Mouse (Mus musculus) heart, embryonic 12.5 days (tissue): ENCODE results near the gene Prss36. TPM values are rescaled to one million over a fixed set of nuclear protein-coding genes. Genes with fewer than 3 reads are reported as not detected.
"Not testable (repeated sequence)": the region's sequence is repeated elsewhere in the genome, so short reads cannot be mapped to it uniquely, and the experiment has no call there.

Source experiments
- ATAC-seq: fragments of 200-750 bp; cut with Nextera tagmentation; 2 replicates; pipeline ENCODE4 v1.8.0; 2017; ENCODE audit warnings: moderate TSS enrichment, moderate library complexity; ENCODE audit not compliant: insufficient number of reproducible peaks, low FRiP score
- H3K27ac ChIP-seq: fragments of 300-500 bp; sonication (generic); 2 replicates; pipeline ENCODE4 v1.5.1; 2016; ENCODE audit warnings: mild to moderate bottlenecking, moderate library complexity; ENCODE audit not compliant: poor library complexity, severe bottlenecking
- H3K27me3 ChIP-seq: fragments of 300-500 bp; sonication (generic); replicated peaks from 2 replicates; pipeline ENCODE4 v1.6.1; 2016; ENCODE audit warnings: mild to moderate bottlenecking, moderate library complexity
- H3K36me3 ChIP-seq: fragments of 300-500 bp; sonication (generic); 2 replicates; pipeline ENCODE4 v1.6.1; 2016; ENCODE audit warnings: mild to moderate bottlenecking, moderate library complexity
- H3K4me1 ChIP-seq: fragments of 300-500 bp; sonication (generic); replicated peaks from 2 replicates; pipeline ENCODE4 v1.6.1; 2016; ENCODE audit warnings: mild to moderate bottlenecking
- H3K4me2 ChIP-seq: fragments of 300-500 bp; sonication (generic); 2 replicates; pipeline ENCODE4 v1.6.1; 2016; ENCODE audit warnings: mild to moderate bottlenecking, moderate library complexity
- H3K4me3 ChIP-seq: fragments of 300-500 bp; sonication (generic); 2 replicates; pipeline ENCODE4 v1.5.1; 2016; ENCODE audit warnings: mild to moderate bottlenecking
- H3K9ac ChIP-seq: fragments of 300-500 bp; sonication (generic); 2 replicates; pipeline ENCODE4 v1.6.1; 2016; ENCODE audit warnings: mild to moderate bottlenecking, moderate library complexity
- H3K9me3 ChIP-seq: fragments of 300-500 bp; sonication (generic); replicated peaks from 2 replicates; pipeline ENCODE4 v1.6.1; 2016; ENCODE audit warnings: mild to moderate bottlenecking, moderate library complexity
- WGBS: fragments of 180-500 bp; shearing (Covaris S2); methylation state at CpG from one replicate; pipeline ENCODE4 v1.1.7; 2016; 5-methylcytosine and 5-hydroxymethylcytosine counted together
- polyA plus RNA-seq: library from polyadenylated mRNA; unstranded; fragments of >200 nt; fragmentation: Nextera tagmentation; extraction: Ambion mirVana; gene quantifications from 2 replicates; pipeline ENCODE4 v1.2.1, GENCODE M21; 2016

The Prss36 gene
- polyA plus RNA-seq, 1 experiment from 2014 or later = 10.0 TPM

DNA sequence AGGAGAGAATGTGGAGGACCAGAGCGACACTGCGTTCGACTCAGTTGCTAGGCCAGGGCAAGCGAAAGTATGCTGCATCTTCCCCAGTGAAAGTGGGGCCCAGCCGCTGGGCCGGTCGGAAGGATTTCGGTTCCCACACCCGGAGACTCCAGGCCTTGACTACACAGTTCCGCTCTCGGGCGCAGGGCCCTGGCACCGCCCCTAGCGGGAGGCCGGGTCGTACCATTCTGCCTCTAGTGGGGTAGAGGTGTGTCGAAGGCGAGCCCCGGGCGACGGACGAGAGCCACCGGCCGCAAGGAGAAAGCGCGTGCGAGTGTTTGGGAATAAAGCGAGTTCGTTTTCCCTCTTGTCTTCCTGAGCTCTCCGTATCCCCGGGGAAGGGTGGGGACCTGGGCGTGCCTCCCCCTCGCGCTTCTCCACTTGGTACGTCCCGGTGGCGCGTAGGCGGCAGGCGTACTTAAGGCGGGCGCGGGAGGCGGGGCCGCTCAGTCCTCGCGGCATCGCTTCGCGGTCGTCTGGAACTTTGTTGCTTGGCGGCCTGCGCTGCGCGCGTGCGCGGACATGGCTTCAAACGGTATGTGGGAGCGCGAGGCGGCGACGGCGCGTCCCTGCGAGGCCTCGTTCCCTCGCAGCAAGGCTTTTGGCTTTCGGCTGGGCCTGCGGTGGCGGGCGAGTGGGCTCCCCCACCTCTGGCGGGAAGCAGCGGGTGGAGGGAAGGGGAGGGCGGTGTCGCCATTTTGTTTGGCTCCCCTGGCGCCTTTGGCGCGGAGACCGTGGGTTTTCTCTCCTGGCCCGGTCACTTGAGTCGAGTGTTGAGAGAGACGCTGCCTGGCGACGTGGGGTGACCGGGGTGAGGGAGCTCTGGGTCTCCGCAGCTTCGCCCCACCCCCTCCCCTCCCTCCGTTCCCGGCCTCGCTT, 20.7 kb upstream of the Prss36 start, which contains the start of gene Fus:
Gene Fus (plus strand): TSS at position 454 of the 918 bp plus-strand sequence.
- H3K9me3 ChIP-seq = no peaks in the 10 kb centered on the region
- H3K4me2 ChIP-seq = peak within 1 kb of the TSS; percentile 87
- peak within 1 kb of the TSS; percentile 99 for H3K9ac ChIP-seq
- H3K4me3 ChIP-seq = peak within 1 kb of the TSS; percentile 93
- peak within 1 kb of the TSS; percentile 97 for H3K27ac ChIP-seq
- H3K36me3 ChIP-seq = peaks cover 29% of the 10 kb centered on the region
- WGBS = under 1% methylated on average over 92 of the region's 92 CpGs
- ATAC-seq = peak; percentile 96
- no peaks in the 10 kb centered on the region for H3K27me3 ChIP-seq
- peaks cover 17% of the 10 kb centered on the region for H3K4me1 ChIP-seq

DNA sequence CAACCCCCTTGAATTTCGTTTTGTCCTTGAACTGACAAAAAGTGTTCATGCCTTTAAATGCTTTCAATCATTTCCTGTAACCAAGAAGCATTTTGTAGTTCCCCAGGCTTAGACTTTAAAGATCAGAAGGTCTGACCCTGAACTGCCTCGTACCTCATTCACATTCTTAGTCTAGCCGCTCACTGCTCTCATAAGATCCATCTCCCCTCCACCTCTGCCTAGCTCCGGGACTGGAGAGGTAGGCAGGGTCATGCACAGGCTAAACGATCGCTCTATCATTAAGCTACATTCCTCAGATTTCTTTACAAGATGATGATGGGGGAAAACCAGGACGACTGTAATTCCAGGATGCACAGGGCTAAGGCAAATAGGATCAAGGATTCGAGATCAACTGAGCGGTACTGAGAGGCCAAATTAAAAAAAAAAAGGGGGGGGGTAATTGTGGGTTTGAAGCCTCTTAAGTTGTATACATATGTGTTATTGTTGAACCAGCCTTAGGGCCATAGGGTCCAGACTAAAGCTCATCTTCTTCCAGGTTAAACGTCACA, 19.9 kb upstream of the Prss36 start:
- H3K4me3 ChIP-seq = peak overlapping the region; percentile 93
- no peak for ATAC-seq
- no peaks in the 10 kb centered on the region for H3K9me3 ChIP-seq
- H3K4me1 ChIP-seq = peaks cover 17% of the 10 kb centered on the region
- H3K27ac ChIP-seq = peak overlapping the region; percentile 97
- H3K27me3 ChIP-seq = no peaks in the 10 kb centered on the region
- peak overlapping the region; percentile 99 for H3K9ac ChIP-seq
- H3K4me2 ChIP-seq = peak overlapping the region; percentile 87
- H3K36me3 ChIP-seq = peaks cover 21% of the 10 kb centered on the region
- WGBS = 13% methylated on average over 10 of the region's 10 CpGs

DNA sequence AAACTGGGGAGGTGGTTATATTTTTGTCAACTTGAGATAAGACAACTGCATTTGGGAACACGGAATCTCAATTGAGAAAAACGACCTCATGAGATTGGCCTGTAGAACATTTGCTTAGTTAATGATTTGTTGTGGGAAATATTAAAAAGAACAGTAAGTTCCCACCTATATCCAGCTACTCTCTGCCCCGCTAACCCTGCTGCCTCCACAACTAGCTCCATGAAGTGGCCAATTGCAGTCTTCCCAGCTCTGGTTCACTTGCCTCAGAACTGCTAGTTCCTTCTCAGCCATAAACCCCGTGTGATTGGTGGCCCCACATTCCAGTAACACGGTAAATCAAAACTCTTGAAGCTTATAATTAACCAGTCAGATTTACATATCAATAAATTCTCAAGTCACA, 12.8 kb upstream of the Prss36 start:
- H3K27ac ChIP-seq = no peak overlapping the region
- H3K4me1 ChIP-seq = no peaks in the 10 kb centered on the region
- H3K4me3 ChIP-seq = no peak overlapping the region
- H3K9me3 ChIP-seq = 0 out of 2 replicates have a peak, but pooled peaks cover 5% of the 10 kb centered on the region
- no peaks in the 10 kb centered on the region for H3K36me3 ChIP-seq
- 0 out of 2 replicates have a peak, but pooled peaks cover 3% of the 10 kb centered on the region for H3K27me3 ChIP-seq
- 54% methylated on average over 5 of the region's 5 CpGs for WGBS
- no peak overlapping the region for H3K9ac ChIP-seq
- no peak for ATAC-seq
- no peak overlapping the region for H3K4me2 ChIP-seq

DNA sequence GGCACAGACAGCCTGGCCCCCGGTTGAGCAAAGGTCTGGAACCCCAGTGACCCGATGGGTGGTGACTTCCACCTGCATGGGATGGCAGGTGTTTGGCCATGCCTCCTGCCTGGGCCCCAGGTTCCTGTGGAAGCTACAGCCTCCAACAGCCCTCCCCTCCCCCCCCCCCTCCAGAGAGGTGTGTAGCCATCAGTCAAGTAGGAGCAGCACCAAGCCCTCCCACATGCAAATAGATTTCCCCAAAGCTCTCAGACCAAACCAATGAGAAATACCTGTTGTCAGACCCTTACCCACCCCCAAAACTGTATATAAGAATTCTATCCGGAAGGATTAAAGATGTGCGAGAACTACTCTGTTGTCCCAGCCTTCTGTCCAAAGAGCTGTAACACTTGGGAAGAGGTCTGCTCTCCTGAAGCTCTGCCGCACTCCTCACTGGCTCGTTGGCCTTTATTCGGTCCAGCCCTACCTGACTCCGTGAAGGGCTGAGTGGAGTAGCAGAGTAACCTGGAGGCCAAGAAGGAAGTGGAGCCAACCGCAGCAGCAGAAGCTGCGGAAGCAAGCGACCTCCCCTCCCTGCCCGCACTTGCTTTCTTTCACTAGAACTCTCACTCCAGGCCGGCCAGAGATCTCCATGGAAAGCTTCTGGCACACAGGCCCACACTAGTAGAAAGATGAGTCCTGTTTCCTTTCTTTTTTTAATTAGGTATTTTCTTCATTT, 6.5 kb upstream of the Prss36 start:
- no peak for ATAC-seq
- 27% methylated on average over 13 of the region's 13 CpGs for WGBS

DNA sequence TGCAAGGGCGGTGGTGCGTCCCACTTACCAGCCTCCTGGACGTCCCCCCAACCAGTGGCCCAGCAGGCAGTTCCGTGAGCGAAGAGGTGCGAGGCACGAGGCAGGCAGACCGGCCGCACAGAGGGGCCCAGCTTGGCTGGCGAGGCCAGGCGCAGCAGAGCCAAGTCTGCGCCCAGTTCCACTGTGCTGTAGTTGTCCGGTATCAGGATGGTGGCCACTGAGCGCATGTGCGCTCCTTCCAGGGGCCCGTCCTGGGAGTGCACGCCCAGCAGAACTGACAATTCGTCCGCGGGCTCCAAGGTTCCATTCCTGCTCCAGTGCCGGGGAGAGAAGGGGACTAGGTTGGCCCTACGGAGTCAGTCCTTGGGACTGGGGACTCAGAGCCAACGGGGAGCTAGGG, 1.9 kb downstream of the Prss36 start:
- Histone ChIP-seq H3K4me1 (peaks cover 8% of the 10 kb centered on the region; the same call in 1 of the 2 replicates), H3K4me2 (peak overlapping the region; percentile 56), H3K36me3 (no peaks in the 10 kb centered on the region), H3K9me3 (no peaks in the 10 kb centered on the region), H3K27ac (no peak overlapping the region), H3K9ac (peak overlapping the region; percentile 34; the same call in 1 of the 2 replicates), H3K27me3 (peaks cover 42% of the 10 kb centered on the region), H3K4me3 (peak overlapping the region; percentile 6)
- ATAC-seq = no peak; the same call in 1 of the 2 replicates
- 8% methylated on average over 23 of the region's 23 CpGs for WGBS

More for the DNA sequence above, 6.5 kb upstream of the Prss36 start:
- Histone ChIP-seq H3K9me3 (no peaks in the 10 kb centered on the region), H3K9ac (no peak overlapping the region), H3K36me3 (no peaks in the 10 kb centered on the region), H3K4me3 (no peak overlapping the region), H3K27ac (no peak overlapping the region), H3K27me3 (peaks cover 6% of the 10 kb centered on the region; the same call in 1 of the 2 replicates), H3K4me1 (no peaks in the 10 kb centered on the region), H3K4me2 (no peak overlapping the region)

DNA sequence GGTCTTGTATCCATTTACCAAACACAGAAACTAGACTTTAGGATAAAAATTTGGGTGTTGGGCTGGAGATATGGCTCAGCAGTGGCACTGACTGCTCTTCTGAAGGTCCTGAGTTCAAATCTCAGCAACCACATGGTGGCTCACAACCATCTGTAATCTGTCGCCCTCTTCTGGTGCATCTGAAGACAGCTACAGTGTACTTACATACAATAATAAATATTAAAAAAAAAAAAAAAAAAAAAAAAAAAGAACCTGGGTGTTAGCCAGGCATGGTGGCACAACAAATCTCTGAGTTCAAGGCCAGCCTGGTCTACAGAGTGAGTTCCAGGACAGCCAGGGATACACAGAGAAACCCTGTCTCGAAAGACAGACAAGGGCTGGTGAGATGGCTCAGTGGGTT, 4.4 kb downstream of the Prss36 start:
- not testable (repeated sequence) for H3K36me3 ChIP-seq, H3K27ac ChIP-seq, H3K4me1 ChIP-seq, ATAC-seq, H3K9ac ChIP-seq, H3K4me2 ChIP-seq, H3K9me3 ChIP-seq, H3K4me3 ChIP-seq
- peaks cover 40% of the 10 kb centered on the region for H3K27me3 ChIP-seq
- 51% methylated on average over 2 of the region's 2 CpGs for WGBS

DNA sequence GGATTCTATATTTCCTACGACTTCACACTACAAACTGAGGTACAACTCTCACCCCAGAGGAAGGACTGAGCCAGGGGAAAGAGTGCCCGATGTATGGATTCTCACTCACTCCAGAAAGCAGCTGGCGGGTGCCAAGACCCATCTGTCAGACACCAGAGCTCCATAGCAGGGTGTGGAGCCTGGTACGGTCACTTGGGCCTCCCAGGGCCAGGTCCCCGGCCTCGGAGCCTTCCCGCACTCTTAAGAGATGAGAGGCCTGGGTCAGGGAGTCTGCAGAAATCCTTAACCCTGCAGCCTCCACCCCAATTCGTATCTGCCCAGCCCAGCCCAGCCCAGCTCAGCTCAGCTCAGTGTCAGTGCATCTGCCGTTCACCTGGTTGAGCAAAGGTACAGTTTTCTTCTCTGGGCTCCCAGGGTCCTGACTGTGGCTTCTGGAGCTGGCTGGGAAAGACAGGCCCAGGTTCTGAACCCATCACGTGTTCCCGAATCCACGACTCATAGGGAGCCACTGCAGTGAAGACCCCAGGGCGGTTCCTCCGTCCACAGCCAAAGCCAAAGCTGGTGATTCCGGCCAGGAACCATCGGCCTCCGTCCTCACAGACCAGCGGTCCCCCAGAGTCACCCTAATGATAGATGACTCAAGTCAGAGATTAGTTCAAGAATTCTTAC, 10.2 kb downstream of the Prss36 start:
- no peaks in the 10 kb centered on the region for H3K9me3 ChIP-seq
- H3K4me3 ChIP-seq = peak overlapping the region; percentile 88
- H3K9ac ChIP-seq = peak overlapping the region; percentile 86
- H3K4me2 ChIP-seq = peak overlapping the region; percentile 96
- 0 out of 2 replicates have a peak, but pooled peaks cover 5% of the 10 kb centered on the region for H3K27me3 ChIP-seq
- peaks cover 22% of the 10 kb centered on the region for H3K4me1 ChIP-seq
- no peak for ATAC-seq
- no peaks in the 10 kb centered on the region for H3K36me3 ChIP-seq
- WGBS = 50% methylated on average over 18 of the region's 18 CpGs
- peak overlapping the region; percentile 20; the same call in 1 of the 2 replicates for H3K27ac ChIP-seq

DNA sequence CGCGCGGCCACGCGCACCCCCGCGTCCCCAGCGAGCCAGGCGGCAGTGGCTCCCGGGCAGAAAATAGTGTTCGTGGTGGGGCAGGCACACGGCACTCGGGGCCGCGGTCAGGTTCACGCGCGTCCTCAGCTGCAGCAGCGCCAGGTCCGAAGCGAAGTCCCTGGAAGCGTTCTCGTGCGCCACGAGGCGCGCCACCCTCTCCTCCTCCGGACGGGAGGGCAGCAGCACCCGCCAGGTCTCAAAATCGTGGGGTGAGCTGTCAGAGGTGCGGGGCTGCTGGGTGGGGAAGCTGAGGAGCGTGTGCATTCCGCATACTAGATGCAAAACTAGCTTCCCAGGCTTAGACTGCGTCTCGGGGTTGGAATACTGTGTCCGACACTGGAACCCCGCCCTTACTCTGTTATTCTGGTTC, 10.8 kb downstream of the Prss36 start:
- ATAC-seq = peak; percentile 30
- under 1% methylated on average over 38 of the region's 38 CpGs for WGBS
- H3K36me3 ChIP-seq = no peaks in the 10 kb centered on the region

DNA sequence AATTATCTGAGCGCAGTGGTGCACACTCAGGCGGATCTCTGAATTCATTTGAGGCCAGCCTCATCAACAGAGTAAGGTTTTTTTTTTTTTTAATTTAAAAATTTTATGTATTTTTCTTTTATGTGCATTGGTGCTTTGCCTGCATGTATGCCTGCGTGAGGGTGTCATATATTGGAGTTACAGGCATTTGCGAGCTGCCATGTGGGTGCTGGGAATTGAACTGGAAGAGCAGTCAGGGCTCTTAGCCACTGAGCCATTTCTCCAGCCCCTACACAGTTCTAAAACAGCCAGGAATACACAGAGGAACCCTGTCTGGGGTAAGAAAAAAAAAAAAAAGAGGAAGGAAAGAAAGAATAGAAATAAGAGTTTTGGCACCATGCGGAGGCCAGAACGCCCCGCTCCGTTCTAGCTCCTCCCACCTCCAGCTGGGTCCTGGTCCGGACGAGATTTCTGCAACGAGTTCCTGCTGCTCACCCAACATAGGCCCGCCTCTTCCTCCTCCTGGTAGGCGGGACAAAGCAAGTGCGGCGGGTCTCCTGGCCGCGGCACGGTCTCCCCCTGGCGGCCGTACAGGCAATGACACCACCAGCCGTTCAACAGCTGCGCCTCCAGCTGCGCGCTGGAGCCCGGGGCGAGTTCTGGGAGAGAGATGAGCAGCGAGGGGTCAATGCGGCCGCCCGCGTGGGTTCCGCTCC, 11.3 kb downstream of the Prss36 start:
- H3K36me3 ChIP-seq = no peaks in the 10 kb centered on the region
- peak overlapping the region; percentile 96 for H3K4me2 ChIP-seq
- peak overlapping the region; percentile 61 for H3K27ac ChIP-seq
- peak overlapping the region; percentile 88 for H3K4me3 ChIP-seq
- H3K27me3 ChIP-seq = peaks cover 8% of the 10 kb centered on the region; the same call in 1 of the 2 replicates
- 6% methylated on average over 32 of the region's 32 CpGs for WGBS
- peak overlapping the region; percentile 86 for H3K9ac ChIP-seq
- peak; percentile 93 for ATAC-seq
- H3K4me1 ChIP-seq = peaks cover 26% of the 10 kb centered on the region
- H3K9me3 ChIP-seq = no peaks in the 10 kb centered on the region

More for the DNA sequence above, 10.8 kb downstream of the Prss36 start:
- Histone ChIP-seq H3K9ac (peak overlapping the region; percentile 86), H3K4me1 (peaks cover 25% of the 10 kb centered on the region), H3K4me2 (peak overlapping the region; percentile 96), H3K27me3 (0 out of 2 replicates have a peak, but pooled peaks cover 5% of the 10 kb centered on the region), H3K4me3 (peak overlapping the region; percentile 88), H3K27ac (peak overlapping the region; percentile 20; the same call in 1 of the 2 replicates), H3K9me3 (no peaks in the 10 kb centered on the region)

DNA sequence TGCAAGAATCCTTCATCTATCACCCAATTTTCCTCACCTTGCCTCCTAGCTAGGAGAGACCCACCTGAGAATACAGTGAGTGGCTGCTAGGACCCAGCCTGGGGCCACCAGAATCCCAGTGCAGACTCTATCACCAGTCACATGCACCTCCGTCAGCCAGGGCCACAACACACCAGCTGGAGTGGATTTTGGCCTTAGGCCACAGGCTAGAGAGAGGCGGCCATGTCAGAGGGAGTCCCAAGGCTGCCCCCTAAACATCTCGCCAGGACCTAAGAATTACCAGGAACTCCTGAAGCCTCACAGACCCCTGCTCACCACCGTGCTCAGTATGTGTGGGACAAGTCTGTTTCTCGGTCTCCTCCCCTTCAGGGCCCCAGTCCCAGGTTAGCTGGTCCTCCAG, 12.4 kb downstream of the Prss36 start:
- Histone ChIP-seq H3K27ac (no peak overlapping the region), H3K4me2 (no peak overlapping the region), H3K9me3 (no peaks in the 10 kb centered on the region), H3K4me1 (peaks cover 37% of the 10 kb centered on the region), H3K36me3 (no peaks in the 10 kb centered on the region), H3K9ac (no peak overlapping the region), H3K4me3 (no peak overlapping the region), H3K27me3 (peaks cover 13% of the 10 kb centered on the region)
- no peak for ATAC-seq
- WGBS = 84% methylated on average over 5 of the region's 5 CpGs
